ENCODE assay signal across 7 mouse cellular contexts in genomic region chr7:127023896-127024690, GRCm38 (mm10). TPM values are rescaled to one million over a fixed set of nuclear protein-coding genes. Genes with fewer than 3 reads are reported as not detected.
DNase-seq lines count a peak whose midpoint lies in the region; ATAC-seq and TF ChIP-seq lines count a peak whose summit lies in the region.

No protein-coding gene starts in this region.

- H3K9me3 ChIP-seq in lung, embryonic 15.5 days: no peaks in the 10 kb centered on the region
- H3K9me3 ChIP-seq in embryonic facial prominence, embryonic 12.5 days: no peaks in the 10 kb centered on the region
- H3K9me3 ChIP-seq in hindbrain, embryonic 16.5 days (ENCODE audit: control insufficient read depth, low read length): no peaks in the 10 kb centered on the region

- H3K36me3 ChIP-seq in lung, embryonic 15.5 days: peaks cover 34% of the 10 kb centered on the region
- peaks cover 32% of the 10 kb centered on the region for H3K36me3 ChIP-seq in embryonic facial prominence, embryonic 12.5 days
- peaks cover 14% of the 10 kb centered on the region; the same call in 1 of the 2 replicates for H3K36me3 ChIP-seq in hindbrain, embryonic 16.5 days (ENCODE audit: control insufficient read depth, insufficient read depth, low read length)

- H3K27me3 ChIP-seq in lung, embryonic 15.5 days: no peaks in the 10 kb centered on the region
- H3K27me3 ChIP-seq in embryonic facial prominence, embryonic 12.5 days: no peaks in the 10 kb centered on the region
- no peaks in the 10 kb centered on the region for H3K27me3 ChIP-seq in hindbrain, embryonic 16.5 days (replicated peaks; ENCODE audit: control insufficient read depth, insufficient read depth, low read length)

- no peak for TF ChIP-seq CTCF in lung, adult 2 months (IDR thresholded peaks at IDR 0.05; ENCODE audit: insufficient read depth, low read length)

- H3K4me1 ChIP-seq in lung, embryonic 15.5 days: peaks cover 66% of the 10 kb centered on the region
- H3K4me1 ChIP-seq in lung, adult 2 months (ENCODE audit: control insufficient read depth, insufficient read depth, low read length): peaks cover 10% of the 10 kb centered on the region; the same call in 1 of the 2 replicates
- peaks cover 65% of the 10 kb centered on the region for H3K4me1 ChIP-seq in embryonic facial prominence, embryonic 12.5 days
- H3K4me1 ChIP-seq in hindbrain, embryonic 16.5 days (ENCODE audit: control insufficient read depth, insufficient read depth, low read depth, low read length): peaks cover 53% of the 10 kb centered on the region

- no peak for ATAC-seq in lung, embryonic 15.5 days (ENCODE audit: borderline replicate concordance, extremely low read depth, low FRiP score, low TSS enrichment)
- ATAC-seq in embryonic facial prominence, embryonic 12.5 days (ENCODE audit: insufficient number of reproducible peaks, insufficient read depth, low FRiP score, low TSS enrichment): no peak
- no peak for ATAC-seq in hindbrain, embryonic 16.5 days

- H3K4me3 ChIP-seq in lung, embryonic 15.5 days: peak overlapping the region; percentile 86
- no peak overlapping the region for H3K4me3 ChIP-seq in lung, adult 2 months (replicated peaks; ENCODE audit: extremely low read depth, low read depth, low read length)
- peak overlapping the region; percentile 92 for H3K4me3 ChIP-seq in embryonic facial prominence, embryonic 12.5 days
- peak overlapping the region; percentile 91 for H3K4me3 ChIP-seq in hindbrain, embryonic 16.5 days (ENCODE audit: low read length)

- no peak for TF ChIP-seq POLR2A in lung, adult 2 months (IDR thresholded peaks at IDR 0.05; ENCODE audit: borderline replicate concordance, extremely low read depth, low read depth, low read length)

- WGBS in lung, embryonic 15.5 days: 19% methylated on average over 19 of the region's 19 CpGs
- 33% methylated on average over 19 of the region's 19 CpGs for WGBS in lung, adult 2 months
- 28% methylated on average over 19 of the region's 19 CpGs for WGBS in embryonic facial prominence, embryonic 12.5 days
- WGBS in hindbrain, embryonic 16.5 days: 16% methylated on average over 19 of the region's 19 CpGs

- peak overlapping the region; percentile 98 for H3K9ac ChIP-seq in lung, embryonic 15.5 days
- H3K9ac ChIP-seq in embryonic facial prominence, embryonic 12.5 days: peak overlapping the region; percentile 99
- H3K9ac ChIP-seq in hindbrain, embryonic 16.5 days (ENCODE audit: low read depth, low read length): peak overlapping the region; percentile 97

- 0 out of 2 replicates have a peak overlapping the region, but pooled peaks have one; percentile 99 for H3K27ac ChIP-seq in lung, embryonic 15.5 days
- H3K27ac ChIP-seq in embryonic facial prominence, embryonic 12.5 days: peak overlapping the region; percentile 98
- H3K27ac ChIP-seq in hindbrain, embryonic 16.5 days (ENCODE audit: low read depth, low read length): peak overlapping the region; percentile 100

- no peak for DNase-seq in lung, adult 2 months
- DNase-seq in naive thymus-derived CD4-positive, alpha-beta T cell, adult 2 months (ENCODE audit: low read depth): peak; percentile 75
- no peak for DNase-seq in layer of hippocampus, adult 18-20 months (ENCODE audit: low spot score in 2 of 2)
- no peak for DNase-seq in layer of hippocampus, adult 11-12 months (ENCODE audit: low spot score)

- H3K4me2 ChIP-seq in lung, embryonic 15.5 days: peak overlapping the region; percentile 80
- H3K4me2 ChIP-seq in embryonic facial prominence, embryonic 12.5 days (replicated peaks): peak overlapping the region; percentile 97
- peak overlapping the region; percentile 95 for H3K4me2 ChIP-seq in hindbrain, embryonic 16.5 days (ENCODE audit: low read length)

RNA-seq across cellular contexts. Expression of gene Maz, which starts 2.7 kb away (rescaled TPM):
- 73.0 and 73.3 TPM in 2 replicates for polyA plus RNA-seq in lung, embryonic 15.5 days (2015; fragmentation: Nextera tagmentation; extraction: Ambion mirVana)
- 131 and 194 TPM in 2 replicates for polyA plus RNA-seq in lung, adult 2 months (2012; rRNA removed)
- polyA plus RNA-seq in embryonic facial prominence, embryonic 12.5 days (2016; fragmentation: Nextera tagmentation; extraction: Ambion mirVana): 118 and 122 TPM in 2 replicates
- polyA plus RNA-seq in hindbrain, embryonic 16.5 days (2015; fragmentation: Nextera tagmentation; extraction: Ambion mirVana): 53.9 and 55.0 TPM in 2 replicates
- total RNA-seq in layer of hippocampus, adult 18-20 months (2021): 100 to 1,000 TPM; 238 to 241 TPM

RNA-seq across cellular contexts. Expression of gene Prrt2, which starts 3.1 kb away (rescaled TPM):
- polyA plus RNA-seq in lung, embryonic 15.5 days (2015; fragmentation: Nextera tagmentation; extraction: Ambion mirVana): 3.0 and 3.9 TPM in 2 replicates
- 8.1 and 9.8 TPM in 2 replicates for polyA plus RNA-seq in lung, adult 2 months (2012; rRNA removed)
- 8.9 and 9.6 TPM in 2 replicates for polyA plus RNA-seq in embryonic facial prominence, embryonic 12.5 days (2016; fragmentation: Nextera tagmentation; extraction: Ambion mirVana)
- polyA plus RNA-seq in hindbrain, embryonic 16.5 days (2015; fragmentation: Nextera tagmentation; extraction: Ambion mirVana): 71.4 and 84.6 TPM in 2 replicates
- 100 to 1,000 TPM; 246 to 261 TPM for total RNA-seq in layer of hippocampus, adult 18-20 months (2021)

RNA-seq across cellular contexts. Expression of gene Gm42742, which starts 3.2 kb away (rescaled TPM):
- polyA plus RNA-seq in lung, embryonic 15.5 days (2015; fragmentation: Nextera tagmentation; extraction: Ambion mirVana): 23.7 and 46.1 TPM in 2 replicates
- 26.5 and 38.8 TPM in 2 replicates for polyA plus RNA-seq in lung, adult 2 months (2012; rRNA removed)
- polyA plus RNA-seq in embryonic facial prominence, embryonic 12.5 days (2016; fragmentation: Nextera tagmentation; extraction: Ambion mirVana): 59.3 and 77.8 TPM in 2 replicates
- polyA plus RNA-seq in hindbrain, embryonic 16.5 days (2015; fragmentation: Nextera tagmentation; extraction: Ambion mirVana): 47.5 and 81.5 TPM in 2 replicates
- 10 to 100 TPM; 61.2 to 65.1 TPM for total RNA-seq in layer of hippocampus, adult 18-20 months (2021)

RNA-seq across cellular contexts. Expression of gene Pagr1a, which starts 6.9 kb away (rescaled TPM):
- polyA plus RNA-seq in lung, embryonic 15.5 days (2015; fragmentation: Nextera tagmentation; extraction: Ambion mirVana): 63.5 and 86.1 TPM in 2 replicates
- polyA plus RNA-seq in lung, adult 2 months (2012; rRNA removed): 5.7 and 7.5 TPM in 2 replicates
- 51.4 and 76.7 TPM in 2 replicates for polyA plus RNA-seq in embryonic facial prominence, embryonic 12.5 days (2016; fragmentation: Nextera tagmentation; extraction: Ambion mirVana)
- polyA plus RNA-seq in hindbrain, embryonic 16.5 days (2015; fragmentation: Nextera tagmentation; extraction: Ambion mirVana): 26.9 and 55.8 TPM in 2 replicates
- total RNA-seq in layer of hippocampus, adult 18-20 months (2021): 10 to 100 TPM; 16.7 to 17.4 TPM

RNA-seq across cellular contexts. Expression of gene Pagr1b, which starts 7.8 kb away (rescaled TPM):
- polyA plus RNA-seq in lung, embryonic 15.5 days (2015; fragmentation: Nextera tagmentation; extraction: Ambion mirVana): not detected in 2 replicates
- 2.6 and 2.8 TPM in 2 replicates for polyA plus RNA-seq in lung, adult 2 months (2012; rRNA removed)
- polyA plus RNA-seq in embryonic facial prominence, embryonic 12.5 days (2016; fragmentation: Nextera tagmentation; extraction: Ambion mirVana): 0.37 TPM in 1 of 2 replicates, not detected in the other
- 0.31 TPM in 1 of 2 replicates, not detected in the other for polyA plus RNA-seq in hindbrain, embryonic 16.5 days (2015; fragmentation: Nextera tagmentation; extraction: Ambion mirVana)
- total RNA-seq in layer of hippocampus, adult 18-20 months (2021): not detected
